Mouse (Mus musculus) liver, embryonic 14.5 days (tissue): ENCODE data around the gene Slc35c2. TPM values are rescaled to one million over a fixed set of nuclear protein-coding genes. Genes with fewer than 3 reads are reported as not detected.

ENCODE experiments used
- ATAC-seq: fragments of 200-750 bp; cut with Nextera tagmentation; 2 replicates; pipeline ENCODE4 v1.8.0; 2017; ENCODE audit warnings: moderate number of reproducible peaks, mild to moderate bottlenecking, moderate library complexity; ENCODE audit not compliant: insufficient read depth
- DNase-seq, 3 experiments: peaks; one replicate each; pipeline ENCODE4 v3.0.0-alpha.2; 2012 to 2013; ENCODE audit warnings: low read depth in 3 of 3, low spot score in 3 of 3
- H3K27ac ChIP-seq: fragments of 300-500 bp; sonication (generic); 2 replicates; pipeline ENCODE4 v1.5.1; 2014; ENCODE audit warnings: moderate library complexity, mild to moderate bottlenecking, control low read depth, inconsistent platforms
- H3K27me3 ChIP-seq: fragments of 300-500 bp; sonication (generic); 2 replicates; pipeline ENCODE4 v1.6.1; 2014; ENCODE audit warnings: mild to moderate bottlenecking, low read length, moderate library complexity; ENCODE audit not compliant: control insufficient read depth, insufficient read depth
- H3K36me3 ChIP-seq: fragments of 300-500 bp; sonication (generic); replicated peaks from 2 replicates; pipeline ENCODE4 v1.6.1; 2014; ENCODE audit warnings: low read depth; ENCODE audit not compliant: control insufficient read depth, insufficient read depth
- H3K4me1 ChIP-seq, 2 experiments: fragments of 200-500 bp in 1 of 2; fragments of 300-500 bp in 1 of 2; sonication (generic) in 1 of 2; replicated peaks; 2 replicates each; pipeline ENCODE4 v1.6.1; 2012 to 2014; ENCODE audit warnings: antibody characterized with exemption in 1 of 2, inconsistent platforms in 1 of 2, low read length in 1 of 2; ENCODE audit not compliant: control insufficient read depth in 2 of 2, insufficient read depth in 2 of 2
- H3K4me2 ChIP-seq: fragments of 300-500 bp; sonication (generic); 2 replicates; pipeline ENCODE4 v1.6.1; 2014; ENCODE audit warnings: low read depth, mild to moderate bottlenecking, control low read depth, moderate library complexity
- H3K4me3 ChIP-seq, 2 experiments: fragments of 200-500 bp in 1 of 2; fragments of 300-500 bp in 1 of 2; sonication (generic) in 1 of 2; 2 replicates each; pipeline ENCODE4 v1.5.1; 2012 to 2014; ENCODE audit warnings: low read depth in 2 of 2, low read length in 2 of 2, mild to moderate bottlenecking in 2 of 2, control low read depth in 1 of 2, inconsistent platforms in 1 of 2, moderate library complexity in 1 of 2; ENCODE audit not compliant: insufficient read depth in 1 of 2
- H3K9ac ChIP-seq: fragments of 300-500 bp; sonication (generic); replicated peaks from 2 replicates; pipeline ENCODE4 v1.6.1; 2014; ENCODE audit warnings: mild to moderate bottlenecking, control low read depth, moderate library complexity
- H3K9me3 ChIP-seq: fragments of 300-500 bp; sonication (generic); 2 replicates; pipeline ENCODE4 v1.6.1; 2016; ENCODE audit warnings: low read length, mixed read lengths; ENCODE audit not compliant: control insufficient read depth
- CTCF ChIP-seq: IDR thresholded peaks from 2 replicates; pipeline ENCODE4 v1.5.1; 2016; ENCODE audit warnings: antibody characterized with exemption, low read depth, control low read depth
- EP300 ChIP-seq: IDR thresholded peaks from 2 replicates; pipeline ENCODE4 v1.6.1; 2016; ENCODE audit warnings: antibody characterized with exemption, low read depth
- WGBS: fragments of 180-500 bp; shearing (Covaris S2); extraction: QIAGEN DNeasy Blood & Tissue Kit; methylation state at CpG from one replicate; pipeline ENCODE4 v1.1.7; 2014; ENCODE audit not compliant: insufficient replicate concordance; 5-methylcytosine and 5-hydroxymethylcytosine counted together
- polyA plus RNA-seq, 2 experiments: library from polyadenylated mRNA; depleted of rRNA in 1 of 2; stranded (reverse) in 1 of 2; unstranded in 1 of 2; fragments of >200 nt; fragmentation: Nextera tagmentation in 1 of 2; extraction: Ambion mirVana in 1 of 2; gene quantifications; 2 replicates each; pipeline versions ENCODE4 v1.2.1 to v1.2.3; 2012 to 2014

Gene Slc35c2
- polyA plus RNA-seq, 2 experiments, result 20.4 to 27.3 TPM

DNA sequence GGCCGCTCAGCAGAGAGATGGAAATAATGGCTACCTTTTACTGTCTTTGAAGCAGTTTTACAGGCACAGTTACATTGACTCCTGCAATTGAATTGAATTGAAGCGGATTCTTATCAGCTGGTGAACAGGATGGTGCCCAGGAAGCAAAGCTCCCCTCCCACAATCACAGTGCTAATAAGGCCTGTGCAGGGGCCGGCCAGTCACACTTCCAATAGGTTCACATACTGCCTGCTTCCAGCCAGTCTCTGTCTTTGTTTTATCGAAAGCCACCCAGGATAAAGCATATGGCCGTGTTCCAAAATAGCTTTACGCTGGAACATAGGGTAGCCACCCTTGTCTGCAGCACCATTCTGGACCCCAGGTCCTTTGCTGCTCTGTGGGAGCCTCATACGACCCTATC lies 39.7 kb upstream of the Slc35c2 start:
- ATAC-seq, result no peak
- H3K36me3 ChIP-seq, result no peaks in the 10 kb centered on the region
- H3K4me2 ChIP-seq, result peak overlapping the region; percentile 94
- H3K9ac ChIP-seq, result no peak overlapping the region
- no peaks in the 10 kb centered on the region for H3K27me3 ChIP-seq
- peak overlapping the region in 1 of 2 experiments; percentile 75; a peak in 2 of 4 replicates for H3K4me3 ChIP-seq
- H3K4me1 ChIP-seq, result peaks cover 14 to 22% of the 10 kb centered on the region in 2 experiments
- WGBS, result 47% methylated on average over 7 of the region's 7 CpGs
- no peak for DNase-seq
- H3K9me3 ChIP-seq, result no peaks in the 10 kb centered on the region
- TF ChIP-seq EP300 (no peak), CTCF (no peak)
- H3K27ac ChIP-seq, result no peak overlapping the region

DNA sequence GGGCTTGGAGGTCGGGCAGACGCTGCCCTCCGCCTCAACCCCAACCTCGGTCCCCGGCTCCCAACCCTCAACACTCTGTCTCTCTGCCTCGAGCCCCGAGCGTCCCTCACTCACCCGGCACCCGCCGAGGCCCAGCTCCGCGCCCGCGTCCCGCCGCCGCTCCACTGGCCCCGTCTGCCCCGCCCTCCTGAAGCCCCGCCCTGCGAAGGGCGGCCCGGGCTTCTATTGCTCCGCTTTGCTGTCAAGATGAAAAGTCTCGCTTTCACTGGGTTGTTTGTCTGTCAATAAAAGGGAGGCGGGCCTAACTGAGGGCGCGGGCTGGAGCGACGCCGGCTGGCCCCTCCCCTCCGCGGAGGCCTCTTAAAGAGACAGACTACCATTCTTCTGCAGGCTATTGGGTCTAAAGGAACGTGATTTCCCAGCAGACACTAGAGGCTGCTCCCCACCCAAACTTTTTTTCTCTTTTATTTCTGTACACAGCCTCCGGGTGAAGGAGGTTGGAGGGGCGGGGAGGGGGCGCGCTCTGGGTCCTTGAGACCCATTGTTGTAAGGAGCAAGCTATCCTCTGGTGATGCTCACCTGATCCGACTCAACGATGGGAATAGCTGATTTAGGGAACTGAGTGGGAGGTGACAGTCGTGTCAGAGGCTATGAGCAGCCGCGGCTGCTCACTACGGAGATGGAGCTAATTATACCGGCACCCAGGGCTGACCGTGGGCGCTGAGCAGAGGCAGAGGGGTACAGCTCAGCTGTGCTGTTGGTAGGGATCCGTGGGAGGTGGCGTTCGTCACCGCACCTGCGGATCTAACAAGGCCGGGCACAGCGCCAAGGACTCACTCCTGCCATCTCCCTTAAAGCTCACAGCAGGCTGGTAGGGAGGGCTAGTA lies 38.9 kb upstream of the Slc35c2 start, which contains the start of gene Elmo2:
Elmo2 (minus strand) TSS at position 176 of the 887 bp plus-strand sequence.
- H3K27ac ChIP-seq, result no peak within 1 kb of the TSS
- no peaks in the 10 kb centered on the region for H3K27me3 ChIP-seq
- H3K4me1 ChIP-seq, result peaks cover 14 to 29% of the 10 kb centered on the region in 2 experiments
- TF ChIP-seq EP300 (no peak; the same call in 1 of the 2 replicates), CTCF (no peak)
- no peaks in the 10 kb centered on the region for H3K36me3 ChIP-seq
- H3K9ac ChIP-seq, result peak within 1 kb of the TSS; percentile 66
- 1% methylated on average over 55 of the region's 55 CpGs for WGBS
- DNase-seq (peak; percentile 93 to 95 (median 94)), ATAC-seq (peak; percentile 98)
- H3K9me3 ChIP-seq, result no peaks in the 10 kb centered on the region
- peak within 1 kb of the TSS; percentile 63 to 75 for H3K4me3 ChIP-seq
- peak within 1 kb of the TSS; percentile 94 for H3K4me2 ChIP-seq

DNA sequence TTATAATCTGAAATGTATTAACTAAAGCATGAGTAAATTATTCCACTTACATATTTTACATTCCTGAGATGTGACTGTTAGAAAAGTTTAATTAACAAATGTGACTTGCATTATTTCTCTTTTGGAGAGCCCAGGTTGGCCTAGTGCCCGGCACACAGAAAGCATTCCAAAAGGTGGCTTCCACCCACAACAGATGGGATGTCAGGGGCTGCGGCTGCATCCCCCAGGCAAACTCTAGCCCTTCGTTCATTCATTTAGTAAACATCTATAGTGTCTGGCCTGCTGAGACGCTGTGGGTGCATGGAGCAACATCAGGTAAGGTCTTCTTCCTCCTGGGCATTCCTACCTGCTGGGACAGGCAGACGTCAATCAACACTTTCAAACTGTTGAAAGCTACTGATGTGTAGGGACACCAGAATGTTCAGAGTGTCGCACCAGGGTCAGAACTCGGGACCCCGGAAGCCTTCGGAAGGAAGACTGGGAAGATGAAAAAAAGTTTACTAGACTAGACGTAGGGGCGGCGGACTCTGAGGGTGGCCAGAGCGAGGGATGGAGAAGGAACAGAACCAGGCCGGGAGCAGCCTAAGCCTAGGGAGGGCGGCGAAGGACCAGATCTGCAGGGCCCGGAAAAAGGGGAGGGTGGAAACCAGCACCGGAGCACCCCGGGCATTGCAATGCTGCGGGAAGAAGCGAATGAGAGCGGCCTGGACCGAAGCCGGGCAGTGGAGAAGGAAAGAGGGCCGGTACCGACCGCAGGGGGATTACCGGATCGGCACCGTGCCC lies 38.0 kb upstream of the Slc35c2 start:
- H3K27ac ChIP-seq, result no peak overlapping the region
- peak overlapping the region; percentile 59 to 75 for H3K4me3 ChIP-seq
- no peaks in the 10 kb centered on the region for H3K9me3 ChIP-seq
- peaks cover 14 to 30% of the 10 kb centered on the region in 2 experiments for H3K4me1 ChIP-seq
- no peak for DNase-seq
- no peaks in the 10 kb centered on the region for H3K36me3 ChIP-seq
- 4% methylated on average over 29 of the region's 30 CpGs for WGBS
- peak overlapping the region; percentile 94 for H3K4me2 ChIP-seq
- no peaks in the 10 kb centered on the region for H3K27me3 ChIP-seq
- ATAC-seq, result peak; percentile 47
- TF ChIP-seq EP300 (no peak), CTCF (no peak)
- H3K9ac ChIP-seq, result peak overlapping the region; percentile 66

DNA sequence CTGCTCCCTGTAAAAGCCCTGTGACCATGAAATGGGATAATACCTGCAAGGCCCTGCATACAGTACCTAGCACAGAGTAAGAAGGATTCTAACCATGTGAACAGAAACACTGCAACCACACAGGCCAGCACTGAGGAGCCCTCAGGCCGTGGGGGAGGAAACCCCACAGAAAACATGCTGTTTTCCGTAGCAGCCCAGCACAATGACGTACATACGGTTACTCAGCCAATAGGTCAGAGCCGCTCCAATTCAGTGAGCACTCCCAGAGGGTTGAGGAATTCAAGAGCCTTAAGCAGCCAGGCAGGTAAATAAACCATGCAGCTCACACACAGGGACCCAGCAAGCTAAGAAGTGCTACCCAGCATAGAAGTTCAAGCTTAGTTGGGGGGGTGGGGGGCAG lies 36.3 kb upstream of the Slc35c2 start:
- Histone ChIP-seq H3K4me3 (no peak overlapping the region), H3K9me3 (no peaks in the 10 kb centered on the region), H3K4me2 (no peak overlapping the region), H3K27me3 (no peaks in the 10 kb centered on the region), H3K36me3 (no peaks in the 10 kb centered on the region), H3K27ac (no peak overlapping the region), H3K9ac (no peak overlapping the region), H3K4me1 (peaks cover 14 to 35% of the 10 kb centered on the region in 2 experiments)
- no peak for TF ChIP-seq EP300
- ATAC-seq (no peak), DNase-seq (no peak)
- 81% methylated on average over 5 of the region's 5 CpGs for WGBS

DNA sequence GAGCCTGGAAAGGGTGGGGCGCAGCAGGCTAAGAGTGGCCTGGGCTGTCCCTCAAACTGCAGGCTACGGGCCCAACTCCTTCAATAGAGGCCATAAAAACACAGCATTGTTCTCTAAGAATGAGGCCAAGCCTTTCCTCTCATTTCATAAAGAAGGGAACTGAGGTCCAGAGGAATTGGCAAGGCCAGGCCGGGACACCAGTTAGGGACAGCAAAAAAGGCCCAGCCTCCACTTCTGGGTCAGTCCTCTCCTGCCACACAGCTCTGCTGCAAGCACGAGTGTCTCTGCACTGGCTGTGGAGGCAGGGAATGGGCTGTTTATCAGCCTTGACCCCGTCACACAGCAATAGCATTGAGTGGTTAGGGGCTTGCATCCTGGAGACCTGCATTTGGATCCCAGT lies 35.8 kb upstream of the Slc35c2 start:
- Histone ChIP-seq H3K27me3 (no peaks in the 10 kb centered on the region), H3K9ac (no peak overlapping the region), H3K4me2 (no peak overlapping the region), H3K9me3 (no peaks in the 10 kb centered on the region), H3K4me1 (peaks cover 14 to 38% of the 10 kb centered on the region in 2 experiments), H3K36me3 (no peaks in the 10 kb centered on the region), H3K4me3 (no peak overlapping the region), H3K27ac (no peak overlapping the region)
- no peak for TF ChIP-seq EP300
- no peak for TF ChIP-seq CTCF
- ATAC-seq (no peak), DNase-seq (no peak)
- 64% methylated on average over 5 of the region's 5 CpGs for WGBS
